Mouse (Mus musculus) E14TG2a.4 (cell line): ENCODE measurements around the gene Gm18596.
"Not testable (repeated sequence)": the region's sequence is repeated elsewhere in the genome, so short reads cannot be mapped to it uniquely, and the experiment has no call there.

ENCODE experiments used
- CTCF ChIP-seq: conservative IDR thresholded peaks from 2 replicates; pipeline ENCODE4 v1.5.1; 2014; ENCODE audit warnings: low read length
- NANOG ChIP-seq: IDR thresholded peaks from 2 replicates; pipeline ENCODE4 v1.6.1; 2014; ENCODE audit warnings: borderline replicate concordance, low read length, mixed read lengths
- POU5F1 ChIP-seq: IDR thresholded peaks from 2 replicates; pipeline ENCODE4 v1.6.1; 2014; ENCODE audit warnings: low read length, borderline replicate concordance

- TF ChIP-seq CTCF, NANOG, POU5F1: not testable (repeated sequence)
Observed at GRCm38 (mm10) chr10:77776844-77777243, 34.4 kb upstream of the Gm18596 start, which contains the start of gene Gm7138.
